Mouse (Mus musculus) kidney, postnatal 10 days (tissue): Measurements from ENCODE around the gene Slc13a2.
A peak's percentile ranks its signal among the peaks of the same experiment; 100 is the strongest.

Experiments used
- DNase-seq: peaks from one replicate; pipeline ENCODE4 v3.0.0; 2021; ENCODE audit warnings: mixed read lengths

The Slc13a2 gene

DNA sequence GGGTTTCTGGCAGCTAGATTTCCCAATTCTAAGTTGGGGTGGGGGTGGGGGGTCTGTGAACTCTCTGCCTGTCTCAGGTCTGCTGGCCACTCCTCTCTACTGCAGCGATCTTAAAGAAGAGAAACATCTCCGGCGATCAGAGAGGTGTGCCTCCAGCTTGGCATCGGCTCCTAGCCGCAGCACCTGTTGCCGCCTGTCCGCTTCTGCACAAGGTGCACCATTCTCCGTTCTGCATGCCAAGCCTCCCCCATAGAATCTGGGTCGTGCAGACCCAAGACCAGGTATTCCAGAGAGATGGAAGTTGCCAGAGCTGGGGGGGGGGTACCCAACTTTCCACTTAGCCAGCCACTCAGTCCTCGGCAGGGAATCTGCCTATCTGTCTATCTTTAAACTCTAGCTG lies 36.2 kb downstream of the Slc13a2 start:
- no peak for DNase-seq

DNA sequence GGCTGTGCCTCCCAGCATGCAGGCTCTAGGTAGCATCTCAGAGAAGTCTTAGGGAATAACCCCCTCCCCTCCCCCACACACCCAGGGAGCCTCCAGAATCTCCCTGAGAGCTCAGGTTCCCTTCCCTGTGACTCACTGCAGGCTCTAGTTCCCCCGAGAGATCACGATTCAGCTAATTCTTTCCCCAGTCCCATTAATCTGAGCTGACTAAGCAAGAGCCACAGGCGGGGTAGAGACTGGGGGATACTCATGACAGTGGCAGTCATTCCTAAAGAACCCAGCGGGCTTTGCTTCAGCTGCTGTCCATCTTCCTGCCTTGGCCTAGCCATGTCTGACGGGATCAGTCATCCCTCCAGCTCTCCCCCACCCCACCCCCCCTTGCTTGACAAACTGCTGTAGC lies 39.3 kb downstream of the Slc13a2 start:
- DNase-seq: no peak

DNA sequence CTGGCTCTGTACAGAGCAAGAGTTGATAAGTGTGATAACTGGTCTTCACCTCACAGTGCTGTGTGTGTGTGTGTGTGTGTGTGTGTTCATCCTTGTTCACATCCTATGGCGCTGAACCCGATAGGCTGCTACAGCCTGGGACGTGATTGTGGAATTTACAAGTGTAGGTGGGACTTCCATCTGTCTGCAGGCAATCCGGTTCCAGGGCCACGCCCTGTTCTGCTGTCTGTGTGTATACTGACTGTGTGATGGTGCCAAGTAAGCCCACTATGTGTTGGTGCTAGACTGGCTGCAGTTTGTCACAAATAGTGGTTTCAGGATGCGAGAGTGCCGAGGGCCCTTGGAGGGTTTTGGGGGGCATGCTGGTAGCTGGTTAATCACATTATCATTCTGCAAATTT lies 39.7 kb downstream of the Slc13a2 start:
- DNase-seq: no peak

GRCm38 (mm10) chr11:78380996-78381395 lies 41.0 kb downstream of the Slc13a2 start:
- no peak for DNase-seq

GRCm38 (mm10) chr11:78380351-78380750 lies 41.7 kb downstream of the Slc13a2 start:
- DNase-seq: no peak

DNA sequence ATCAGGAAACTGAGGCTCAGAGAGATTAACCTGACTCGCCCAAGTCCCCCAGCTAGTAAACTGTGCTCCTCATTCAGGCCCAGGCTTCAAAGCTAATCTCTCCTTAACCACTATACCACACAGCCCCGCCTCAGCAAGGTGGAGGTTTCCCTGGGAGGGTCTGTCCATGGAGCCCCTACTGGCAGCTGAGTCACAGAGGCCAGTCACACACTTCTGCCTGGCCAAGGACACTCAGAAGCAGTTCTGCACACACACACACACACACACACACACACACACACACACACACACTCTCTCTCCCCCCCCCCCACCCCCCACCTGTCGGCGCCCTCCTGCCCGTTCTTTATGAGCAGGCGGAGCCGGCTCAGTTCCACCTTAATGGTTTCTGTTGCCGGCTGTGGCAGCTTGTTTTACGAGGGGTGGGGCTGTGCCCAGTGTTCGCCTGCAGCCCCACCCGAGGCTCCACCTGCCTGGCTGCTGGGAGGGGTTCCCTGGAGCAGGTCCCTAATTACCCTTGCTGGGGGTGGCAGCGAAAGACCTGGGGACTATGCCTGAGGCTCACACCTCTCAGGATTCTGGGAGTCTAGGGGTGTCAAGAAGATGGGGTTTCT lies 44.4 kb downstream of the Slc13a2 start:
- DNase-seq: peak; percentile 63

- peak; percentile 55 for DNase-seq
Observed at GRCm38 (mm10) chr11:78374147-78374546, 47.9 kb downstream of the Slc13a2 start.

DNA sequence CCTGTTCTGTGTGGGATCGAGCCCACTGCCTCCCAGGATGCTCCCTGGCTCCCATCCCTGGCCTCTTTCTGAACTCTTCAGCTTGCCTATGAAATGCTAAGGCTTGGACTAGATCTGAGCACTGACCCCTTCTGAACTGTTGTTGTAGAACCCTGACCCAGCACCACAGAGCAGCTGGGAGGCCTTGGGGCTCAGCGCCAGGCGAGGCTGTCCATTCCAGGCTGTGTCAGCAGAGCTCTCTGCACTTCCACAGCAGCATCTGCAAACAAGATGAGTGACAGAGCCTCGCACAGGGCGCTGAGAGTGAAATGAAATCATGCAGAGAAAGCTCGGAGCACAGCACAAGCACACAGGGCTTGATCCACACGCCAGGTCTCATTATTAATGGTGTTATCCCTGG lies 49.4 kb downstream of the Slc13a2 start:
- DNase-seq: peak; percentile 82

DNA sequence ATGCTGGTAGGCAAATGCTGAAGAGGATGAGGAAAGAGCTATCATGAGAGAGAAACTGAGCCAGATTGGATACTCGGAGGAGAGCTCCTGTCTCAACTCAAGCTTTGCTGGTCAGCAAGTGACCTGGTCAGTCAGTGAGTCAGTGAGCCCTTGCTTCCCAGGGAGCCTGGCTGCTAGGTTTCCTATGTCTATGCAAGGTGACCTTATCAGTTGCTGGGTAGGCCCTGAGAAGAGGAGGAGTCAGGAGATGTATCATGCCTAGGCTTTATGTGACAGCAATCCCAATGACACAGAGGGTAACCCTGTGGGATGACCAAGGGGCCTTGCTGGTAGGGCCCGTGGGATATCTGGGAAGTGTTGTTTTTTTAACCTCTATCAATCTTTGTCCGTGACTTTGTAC lies 49.9 kb downstream of the Slc13a2 start:
- no peak for DNase-seq

DNA sequence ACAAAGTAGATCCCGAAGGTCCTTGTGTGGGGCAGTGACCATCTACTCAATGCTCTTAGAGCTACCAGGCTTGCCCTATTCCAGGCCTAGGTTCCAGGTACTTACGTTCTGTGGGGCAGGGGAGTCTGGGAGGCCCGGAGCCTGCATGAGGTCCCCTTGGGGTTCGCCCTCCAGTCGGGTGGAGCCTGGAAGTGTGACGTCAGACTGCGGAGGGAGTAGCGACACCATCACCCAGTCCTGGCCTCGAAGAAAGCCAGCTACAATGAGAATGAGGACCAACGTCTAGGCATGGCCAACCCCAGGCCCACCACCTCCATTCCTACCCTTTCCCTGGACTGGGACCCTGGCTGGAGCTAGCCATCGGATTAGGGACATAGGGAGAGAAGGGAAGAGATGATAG lies 50.3 kb downstream of the Slc13a2 start:
- DNase-seq: no peak

DNA sequence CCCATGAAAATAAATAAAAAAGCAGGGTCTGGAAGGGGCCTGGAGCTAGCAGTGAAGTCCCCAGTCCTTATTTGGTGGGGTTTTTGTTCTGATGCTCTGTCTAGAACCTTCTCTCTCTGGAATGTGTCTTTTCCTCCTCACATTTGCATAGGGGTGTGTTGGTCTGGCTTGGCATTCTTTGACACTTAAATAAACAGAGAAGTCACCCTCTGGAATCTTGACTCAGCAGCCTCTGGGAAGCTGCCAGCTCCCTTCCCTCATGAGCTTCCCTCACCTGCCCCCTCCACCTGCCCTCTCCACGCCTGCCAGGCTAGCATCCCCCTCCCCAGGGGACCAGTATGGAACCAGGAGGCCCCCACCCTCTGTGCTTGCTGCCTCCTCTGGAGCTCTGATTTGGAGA lies 51.6 kb downstream of the Slc13a2 start:
- DNase-seq: peak; percentile 57

DNA sequence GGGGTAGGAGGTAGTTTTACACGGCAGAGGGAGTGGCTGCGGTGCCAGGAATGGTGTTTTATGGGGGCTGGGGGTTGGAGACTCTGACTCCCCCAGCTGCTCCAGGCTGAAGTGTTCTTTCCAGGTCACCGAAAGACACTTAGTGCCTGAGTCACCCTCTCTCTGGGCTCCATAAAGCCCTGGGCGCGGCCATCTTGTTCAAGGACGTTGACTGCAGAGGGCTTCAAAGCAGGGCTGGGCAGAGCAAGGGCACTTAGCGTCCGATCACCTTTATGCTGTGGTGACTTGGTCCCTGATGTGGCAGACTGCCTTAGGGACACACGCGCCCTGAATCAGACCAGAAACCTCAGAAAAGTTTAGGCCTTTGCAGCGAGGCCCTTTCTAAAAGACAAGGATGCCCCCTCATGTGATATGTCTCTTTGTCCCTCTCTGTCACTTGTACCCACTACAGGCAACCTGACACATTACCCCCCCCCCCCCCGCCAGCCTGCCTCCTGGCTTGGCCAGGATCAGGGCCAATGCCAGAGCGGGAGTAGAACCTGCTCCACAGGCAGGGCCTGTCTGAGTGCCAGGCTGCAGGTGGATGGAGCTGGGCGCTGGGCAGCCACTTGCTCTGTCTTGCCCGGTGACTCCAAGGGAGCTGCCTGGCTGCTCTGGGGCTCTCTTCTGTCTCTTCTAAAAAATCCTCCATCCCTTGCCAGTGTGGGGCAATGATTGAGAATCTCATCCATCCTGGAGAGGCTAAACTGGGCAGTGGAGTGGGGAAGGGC lies 54.4 kb downstream of the Slc13a2 start:
- DNase-seq: no peak

DNA sequence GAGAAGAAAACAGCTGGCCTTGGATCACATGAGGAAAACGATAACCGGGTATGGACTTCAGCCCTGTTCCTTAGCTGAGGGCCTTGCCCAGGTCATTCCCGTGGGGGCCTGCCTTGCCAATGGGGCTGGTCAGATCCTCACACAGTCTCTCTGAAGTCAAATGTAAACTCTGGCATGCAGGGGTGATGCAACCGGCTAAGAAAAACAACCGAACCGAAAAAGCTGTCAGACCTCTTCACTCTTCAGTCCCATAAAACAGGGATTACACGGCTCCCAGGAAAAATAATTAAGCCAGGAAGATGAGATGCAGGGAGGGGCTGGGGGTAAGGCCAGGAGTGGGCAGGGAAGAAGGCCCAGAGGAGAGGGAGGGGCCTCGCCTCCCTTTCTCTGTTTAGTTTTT lies 57.9 kb downstream of the Slc13a2 start:
- DNase-seq: peak; percentile 42

DNA sequence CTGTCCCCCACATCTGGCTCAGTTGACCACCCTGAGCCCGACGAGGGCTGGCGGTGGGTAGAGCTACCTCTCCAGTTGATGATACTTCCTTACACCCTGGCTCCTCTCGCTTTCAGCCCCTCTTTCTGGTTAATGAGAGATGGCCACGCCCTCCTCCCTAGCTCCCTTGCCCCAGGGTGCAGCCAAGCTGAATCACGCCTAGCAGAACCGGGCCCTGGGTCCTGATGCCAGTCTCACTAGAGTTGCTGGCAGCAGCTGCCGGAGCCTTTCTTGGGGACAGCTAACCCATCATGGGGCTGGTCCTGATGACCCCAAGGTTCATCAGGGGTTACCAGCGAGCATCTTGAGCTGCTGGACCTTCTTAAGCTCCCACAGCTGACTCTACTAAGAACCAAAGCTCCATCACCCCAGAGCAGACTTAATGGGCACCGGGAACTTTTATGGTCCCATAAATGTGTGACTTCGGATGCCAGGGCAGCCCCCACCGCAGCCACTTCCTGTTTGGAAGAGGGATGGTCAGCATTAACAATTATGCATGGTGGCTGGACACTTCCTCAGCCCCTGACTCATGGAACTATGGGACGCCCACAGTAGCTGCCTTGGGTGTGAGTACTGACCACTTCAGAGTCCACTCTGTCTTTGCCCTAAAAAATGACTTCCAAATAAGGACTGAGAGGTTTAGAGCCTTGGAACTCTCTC lies 58.6 kb downstream of the Slc13a2 start:
- DNase-seq: peak; percentile 56

DNA sequence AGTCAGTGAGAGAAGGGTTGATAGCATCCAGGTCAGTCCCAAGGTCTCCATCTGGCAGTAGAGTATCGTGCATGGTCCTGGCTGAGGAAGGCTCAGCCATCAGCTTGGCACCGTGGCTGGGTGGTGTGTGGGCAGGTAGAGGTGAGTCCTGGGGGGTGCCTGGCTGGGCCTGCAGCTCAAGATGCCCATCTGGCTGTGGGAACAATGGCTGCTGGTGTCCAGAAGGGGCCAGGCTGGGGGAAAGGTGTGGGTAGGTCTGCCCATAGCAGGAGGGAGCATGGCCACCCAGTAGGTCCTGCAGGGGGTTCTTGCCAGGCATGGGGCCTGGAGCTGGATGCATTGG lies 61.3 kb downstream of the Slc13a2 start:
- DNase-seq: no peak

DNA sequence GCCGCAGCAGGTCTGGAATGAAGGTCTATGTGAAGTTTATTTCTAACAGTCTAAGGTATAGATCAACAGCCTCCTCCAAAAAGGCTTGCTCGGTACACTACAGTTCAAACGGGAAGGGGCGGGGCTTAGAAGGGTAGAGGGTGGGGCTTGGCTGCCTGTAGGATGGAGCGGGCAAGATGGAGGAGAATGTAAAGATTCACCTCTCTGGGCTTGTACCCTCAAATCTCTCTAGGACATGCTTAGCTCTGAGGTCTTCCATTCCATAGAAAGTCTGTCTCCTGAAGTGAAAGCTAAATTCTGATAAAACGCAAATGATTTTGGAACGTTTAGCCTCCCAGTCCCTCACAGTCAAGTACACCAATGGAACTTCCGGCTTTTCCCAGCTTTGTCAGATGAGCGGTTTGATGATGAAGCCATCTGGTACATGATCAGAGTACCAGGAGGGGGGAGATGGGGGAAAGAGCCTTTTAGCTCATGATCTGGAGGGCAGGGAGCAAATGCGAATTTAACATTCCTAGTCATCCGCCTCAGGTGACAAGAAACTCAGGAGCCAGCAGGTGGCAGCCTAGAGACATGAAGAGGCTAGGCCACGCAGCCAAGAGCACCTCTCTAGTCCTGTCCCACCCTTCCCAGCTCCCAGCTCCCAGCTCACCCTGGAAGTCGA lies 61.8 kb downstream of the Slc13a2 start:
- DNase-seq: peak; percentile 92

DNA sequence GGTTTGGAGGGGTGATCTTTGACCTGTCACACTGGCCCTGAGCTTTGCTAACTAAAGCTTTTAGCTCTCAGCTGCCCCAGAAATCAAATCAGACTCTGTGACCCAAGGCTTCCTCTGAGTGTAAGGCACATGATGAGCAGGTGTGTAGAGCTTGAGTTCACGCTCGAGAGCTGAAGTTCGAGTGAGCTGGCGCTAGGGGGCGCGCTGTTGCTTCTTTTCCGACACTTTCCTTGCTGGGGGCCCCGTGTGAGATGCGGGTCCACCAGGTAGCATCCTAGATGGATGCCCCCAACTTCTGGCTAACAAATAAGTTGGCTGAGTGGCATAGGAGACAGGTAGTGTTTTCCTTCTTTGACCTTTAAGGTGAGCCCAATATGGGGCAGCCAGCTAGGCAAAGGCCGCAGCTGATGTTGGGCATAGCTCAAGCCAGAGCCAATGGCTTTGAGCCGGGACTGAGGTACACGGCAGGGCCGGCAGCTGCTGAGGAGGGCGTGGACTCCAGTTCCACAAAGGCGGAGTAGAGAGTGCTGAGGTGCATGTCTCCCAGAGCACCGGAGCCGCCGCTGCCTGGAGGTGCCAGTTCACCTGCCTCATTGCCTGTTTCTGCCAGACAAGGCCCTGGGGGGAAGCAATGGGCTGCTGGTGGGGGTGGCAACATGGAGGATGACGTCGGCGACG lies 63.5 kb downstream of the Slc13a2 start:
- DNase-seq: peak; percentile 69

DNA sequence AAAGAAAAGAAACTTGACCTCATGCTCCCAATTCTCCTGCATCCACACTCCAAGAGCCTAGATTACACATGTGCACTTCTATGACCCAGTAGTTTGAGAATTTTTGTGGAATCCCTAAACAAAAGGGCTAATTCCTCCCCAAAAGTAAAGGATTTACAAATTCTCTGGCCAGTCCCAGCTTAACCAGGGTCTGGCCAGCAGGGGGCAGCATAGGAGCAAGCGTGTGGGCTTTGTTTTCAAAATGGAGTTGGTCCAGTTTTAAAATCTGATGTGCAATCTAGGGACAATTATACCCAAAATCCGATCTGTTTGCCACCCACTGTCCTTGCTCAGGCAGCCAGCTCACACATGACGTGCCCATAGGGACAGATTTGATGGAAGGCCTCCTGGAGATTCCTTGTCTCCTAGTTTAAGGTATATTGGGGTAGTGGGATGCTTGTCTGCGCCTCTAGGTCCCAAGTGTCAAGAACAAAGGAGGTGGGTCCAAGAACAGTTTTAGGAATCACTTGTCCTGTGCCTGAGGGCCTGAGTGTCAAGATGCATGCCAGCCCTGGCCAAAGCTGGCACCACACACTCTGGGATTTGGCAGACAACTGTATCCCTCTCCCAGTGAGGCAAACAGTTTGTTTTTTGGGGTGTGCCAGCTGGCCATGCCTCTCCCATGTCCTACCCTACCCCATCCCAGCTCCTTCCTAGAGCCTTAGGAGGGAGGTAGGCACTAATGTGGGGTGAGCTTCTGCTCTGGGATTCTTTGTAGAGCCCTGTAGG lies 66.4 kb downstream of the Slc13a2 start:
- peak; percentile 86 for DNase-seq

DNA sequence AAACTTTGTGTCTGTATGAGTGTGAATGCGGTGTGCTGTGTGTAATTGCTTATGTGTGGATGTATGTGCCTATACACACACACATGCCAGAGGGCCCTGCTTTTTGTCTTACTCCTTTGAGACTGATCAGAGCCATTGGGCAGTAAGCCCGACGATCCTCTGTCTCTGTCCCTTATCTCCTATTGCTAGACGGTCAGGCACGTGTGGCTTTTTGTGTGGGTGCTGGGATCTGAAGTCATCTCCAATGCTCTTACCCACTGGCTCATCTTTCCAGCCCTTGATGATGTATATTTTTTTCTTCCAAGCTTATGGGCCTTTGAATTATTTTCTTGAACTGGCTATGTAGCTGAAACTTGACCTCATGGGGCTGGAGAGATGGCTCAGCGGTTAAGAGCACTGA lies 67.1 kb downstream of the Slc13a2 start:
- no peak for DNase-seq

- no peak for DNase-seq
Observed at GRCm38 (mm10) chr11:78353081-78353480, 68.9 kb downstream of the Slc13a2 start.

GRCm38 (mm10) chr11:78349441-78350358 lies 72.3 kb downstream of the Slc13a2 start:
- peak; percentile 55 for DNase-seq
